In the genomic region with DNA sequence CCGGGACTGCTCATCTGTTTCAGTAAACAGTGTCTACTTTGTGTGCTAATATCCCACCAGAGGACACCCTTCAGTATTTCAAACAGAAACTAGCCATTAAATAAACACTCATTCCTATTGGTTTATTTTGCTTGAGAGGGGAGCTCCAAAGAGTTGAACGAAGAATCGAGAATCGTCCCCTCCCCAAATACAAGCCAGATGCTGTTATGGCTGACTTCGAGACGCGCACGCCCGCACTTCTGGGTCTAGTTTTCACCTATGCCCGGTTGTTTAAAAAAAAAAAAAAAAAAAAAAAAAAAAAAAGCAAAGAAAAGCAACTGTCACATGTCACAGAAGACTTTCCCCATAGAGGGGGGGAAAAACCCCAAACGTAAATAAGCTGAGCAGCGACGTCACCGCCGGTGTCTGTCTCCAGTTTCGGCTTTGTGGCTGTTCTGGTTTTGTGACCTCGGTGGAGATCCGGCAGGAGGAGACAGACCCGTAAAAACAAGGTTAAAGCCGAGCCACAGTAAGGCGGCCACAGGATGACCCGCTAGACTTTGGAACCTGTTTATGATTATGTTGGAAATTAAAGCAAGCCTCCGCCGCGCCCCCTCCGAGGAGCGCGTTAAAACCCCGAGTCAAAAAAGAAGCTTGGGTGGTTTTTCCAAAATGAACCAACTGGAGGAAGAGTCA, we compare ENCODE assay signal across 8 mouse cellular contexts. TPM values are rescaled to one million over a fixed set of nuclear protein-coding genes. Genes with fewer than 3 reads are reported as not detected.
DNase-seq lines count a peak whose midpoint lies in the region; ATAC-seq and TF ChIP-seq lines count a peak whose summit lies in the region.

No protein-coding gene starts in this region.

- no peak for TF ChIP-seq POLR2A in testis, adult 2 months (IDR thresholded peaks at IDR 0.05; ENCODE audit: control insufficient read depth, low read depth, low read length)

- H3K4me2 ChIP-seq in embryonic facial prominence, embryonic 14.5 days (ENCODE audit: low read depth, low read length): peak overlapping the region; percentile 96
- peak overlapping the region; percentile 97 for H3K4me2 ChIP-seq in limb, embryonic 12.5 days
- H3K4me2 ChIP-seq in midbrain, embryonic 13.5 days (replicated peaks): peak overlapping the region; percentile 97

- DNase-seq in CD4-positive, CD25-positive, alpha-beta regulatory T cell, adult 2 months (ENCODE audit: low read depth, low spot score): peak; percentile 96
- peak; percentile 82 for DNase-seq in MN1 (ENCODE audit: low spot score)
- DNase-seq in embryonic facial prominence, embryonic 14.5 days (ENCODE audit: low spot score): peak; percentile 84
- DNase-seq in right cerebral cortex, postnatal 36 days (ENCODE audit: low spot score in 2 of 2): no peak

- no peaks in the 10 kb centered on the region for H3K27me3 ChIP-seq in embryonic facial prominence, embryonic 14.5 days (replicated peaks; ENCODE audit: control insufficient read depth, insufficient read depth, low read length)
- no peaks in the 10 kb centered on the region for H3K27me3 ChIP-seq in limb, embryonic 12.5 days
- H3K27me3 ChIP-seq in midbrain, embryonic 13.5 days: peaks cover 37% of the 10 kb centered on the region
- H3K27me3 ChIP-seq in testis, adult 2 months (ENCODE audit: control insufficient read depth, insufficient read depth, low read length): no peaks in the 10 kb centered on the region

- no peaks in the 10 kb centered on the region for H3K9me3 ChIP-seq in embryonic facial prominence, embryonic 14.5 days (ENCODE audit: control insufficient read depth, low read length)
- no peaks in the 10 kb centered on the region for H3K9me3 ChIP-seq in limb, embryonic 12.5 days
- H3K9me3 ChIP-seq in midbrain, embryonic 13.5 days: no peaks in the 10 kb centered on the region

- peak overlapping the region; percentile 83 for H3K4me3 ChIP-seq in embryonic facial prominence, embryonic 14.5 days (ENCODE audit: low read depth, low read length)
- H3K4me3 ChIP-seq in limb, embryonic 12.5 days (replicated peaks): peak overlapping the region; percentile 73
- H3K4me3 ChIP-seq in midbrain, embryonic 13.5 days (replicated peaks): peak overlapping the region; percentile 70
- H3K4me3 ChIP-seq in testis, adult 2 months (ENCODE audit: control insufficient read depth, low read depth, low read length): peak overlapping the region; percentile 95

- H3K36me3 ChIP-seq in embryonic facial prominence, embryonic 14.5 days (ENCODE audit: control insufficient read depth, insufficient read depth, low read length): no peaks in the 10 kb centered on the region
- H3K36me3 ChIP-seq in limb, embryonic 12.5 days: no peaks in the 10 kb centered on the region
- H3K36me3 ChIP-seq in midbrain, embryonic 13.5 days: no peaks in the 10 kb centered on the region
- H3K36me3 ChIP-seq in testis, adult 2 months (ENCODE audit: control insufficient read depth, insufficient read depth, low read length): peaks cover 4% of the 10 kb centered on the region

- peaks cover 4% of the 10 kb centered on the region; the same call in 1 of the 2 replicates for H3K4me1 ChIP-seq in embryonic facial prominence, embryonic 14.5 days (ENCODE audit: control insufficient read depth, insufficient read depth, low read length)
- H3K4me1 ChIP-seq in limb, embryonic 12.5 days (replicated peaks): peaks cover 9% of the 10 kb centered on the region
- peaks cover 62% of the 10 kb centered on the region for H3K4me1 ChIP-seq in midbrain, embryonic 13.5 days (replicated peaks)
- H3K4me1 ChIP-seq in testis, adult 2 months (ENCODE audit: control insufficient read depth, insufficient read depth, low read length): peaks cover 27% of the 10 kb centered on the region

- no peak for ATAC-seq in embryonic facial prominence, embryonic 14.5 days (ENCODE audit: low read depth)
- ATAC-seq in hematopoietic stem cell, adult 5-6 weeks (replicated peaks in 1 of 2; ENCODE audit: insufficient read depth in 1 of 2, low FRiP score in 2 of 2, low TSS enrichment in 1 of 2, low read depth in 1 of 2, poor library complexity in 2 of 2, severe bottlenecking in 2 of 2): peak; percentile 12 to 19
- no peak for ATAC-seq in limb, embryonic 12.5 days (ENCODE audit: insufficient number of reproducible peaks, insufficient read depth, low FRiP score, low TSS enrichment, low read depth)
- ATAC-seq in midbrain, embryonic 13.5 days: no peak

- under 1% methylated on average over 29 of the region's 29 CpGs for whole genome bisulfite sequencing in embryonic facial prominence, embryonic 14.5 days
- under 1% methylated on average over 29 of the region's 29 CpGs for WGBS in limb, embryonic 12.5 days
- under 1% methylated on average over 29 of the region's 29 CpGs for WGBS in midbrain, embryonic 13.5 days

- no peak for TF ChIP-seq CTCF in testis, adult 2 months (IDR thresholded peaks at IDR 0.05; ENCODE audit: control insufficient read depth, insufficient read depth, insufficient replicate concordance, low read depth, low read length)

- H3K27ac ChIP-seq in embryonic facial prominence, embryonic 14.5 days (replicated peaks; ENCODE audit: low read depth, low read length): peak overlapping the region; percentile 99
- H3K27ac ChIP-seq in limb, embryonic 12.5 days: peak overlapping the region; percentile 99
- H3K27ac ChIP-seq in midbrain, embryonic 13.5 days: peak overlapping the region; percentile 89
- peak overlapping the region; percentile 99 for H3K27ac ChIP-seq in testis, adult 2 months (ENCODE audit: control insufficient read depth, insufficient read depth, low read depth, low read length)

- H3K9ac ChIP-seq in embryonic facial prominence, embryonic 14.5 days (ENCODE audit: low read depth, low read length): peak overlapping the region; percentile 84
- H3K9ac ChIP-seq in limb, embryonic 12.5 days (replicated peaks): peak overlapping the region; percentile 89
- H3K9ac ChIP-seq in midbrain, embryonic 13.5 days (replicated peaks): peak overlapping the region; percentile 83

RNA-seq across cellular contexts. Expression of a gene that starts 1.2 kb away (rescaled TPM):
- polyA plus RNA-seq in embryonic facial prominence, embryonic 14.5 days (2014; fragmentation: Nextera tagmentation; extraction: Ambion mirVana): 47.2 and 50.1 TPM in 2 replicates
- total RNA-seq in hematopoietic stem cell, adult 5-6 weeks (2017): 78.9 and 84.6 TPM in 2 replicates
- 130 and 136 TPM in 2 replicates for polyA plus RNA-seq in limb, embryonic 12.5 days (2016; fragmentation: Nextera tagmentation; extraction: Ambion mirVana)
- 25.0 and 29.6 TPM in 2 replicates for polyA plus RNA-seq in midbrain, embryonic 13.5 days (2015; fragmentation: Nextera tagmentation; extraction: Ambion mirVana)
- polyA plus RNA-seq in testis, adult 2 months (2012; rRNA removed): 47.5 and 50.9 TPM in 2 replicates

Comparison
In these comparisons a context has a peak if more than half of its experiments do, and no peak if none do; other contexts are left out.
1. DNase-seq: peak in CD4-positive, CD25-positive, alpha-beta regulatory T cell, adult 2 months (single experiment), MN1 (single experiment) and embryonic facial prominence, embryonic 14.5 days (single experiment); none in right cerebral cortex, postnatal 36 days (0 of 2).
2. ATAC-seq: peak in hematopoietic stem cell, adult 5-6 weeks (2 of 2); none in embryonic facial prominence, embryonic 14.5 days (single experiment), limb, embryonic 12.5 days (single experiment) and midbrain, embryonic 13.5 days (single experiment).
3. Peak in every context shown above with its lines, with median percentiles within 50 percentile points of each other: H3K27ac ChIP-seq, H3K4me2 ChIP-seq, H3K4me3 ChIP-seq and H3K9ac ChIP-seq.